Mouse (Mus musculus): ENCODE measurements around the gene Pa2g4. TPM values are rescaled to one million over a fixed set of nuclear protein-coding genes. Genes with fewer than 3 reads are reported as not detected.

Pa2g4 gene
- total and polyA plus RNA-seq, 3 experiments: 232 to 663 (median 298) TPM

GRCm38 (mm10) chr10:128588136-128588535 lies 22.3 kb upstream of the Pa2g4 start:
- Histone ChIP-seq H3K27ac (ENCODE audit: control insufficient read depth, low read depth, low read length) (no peak overlapping the region), H3K9ac (ENCODE audit: control insufficient read depth, low read depth, low read length, poor library complexity, severe bottlenecking) (no peak overlapping the region), H3K4me1 (ENCODE audit: control insufficient read depth in 1 of 2, insufficient read depth in 2 of 2, low read length in 2 of 2) (peaks cover 12 to 23% of the 10 kb centered on the region in 2 experiments), H3K27me3 (ENCODE audit: control insufficient read depth in 1 of 2, insufficient read depth in 2 of 2, low read length in 2 of 2) (peaks cover 2 to 6% of the 10 kb centered on the region in 2 experiments), H3K79me2 (ENCODE audit: control insufficient read depth, insufficient read depth, low read length, poor library complexity) (no peaks in the 10 kb centered on the region), H3K36me3 (ENCODE audit: control insufficient read depth in 1 of 2, insufficient read depth in 2 of 2, low read length in 2 of 2) (peaks cover 0 to 18% of the 10 kb centered on the region in 2 experiments; a peak in 2 of 4 replicates), H3K9me3 (replicated peaks; ENCODE audit: insufficient read depth, low read length) (no peaks in the 10 kb centered on the region), H3K4me3 (ENCODE audit: control insufficient read depth in 1 of 2, insufficient read depth in 1 of 2, low read depth in 2 of 2, low read length in 2 of 2) (no peak overlapping the region)
- DNase-seq (ENCODE audit: low read depth, low spot score): no peak
- no peak for TF ChIP-seq CHD2 (IDR thresholded peaks at IDR 0.05; ENCODE audit: low read length)
- no peak for TF ChIP-seq NELFE (IDR thresholded peaks at IDR 0.05; ENCODE audit: low read depth, low read length)
- no peak for TF ChIP-seq USF2 (IDR thresholded peaks at IDR 0.05; ENCODE audit: borderline replicate concordance in 1 of 2, insufficient read depth in 1 of 2, low read depth in 1 of 2, low read length in 2 of 2)
- no peak for TF ChIP-seq CHD1 (IDR thresholded peaks at IDR 0.05; ENCODE audit: low read depth, low read length)
- TF ChIP-seq USF1 (IDR thresholded peaks at IDR 0.05; ENCODE audit: low read depth, low read length): no peak

GRCm38 (mm10) chr10:128587697-128588096 lies 21.9 kb upstream of the Pa2g4 start:
- Histone ChIP-seq H3K9me3 (replicated peaks; ENCODE audit: insufficient read depth, low read length) (no peaks in the 10 kb centered on the region), H3K27ac (ENCODE audit: control insufficient read depth, low read depth, low read length) (no peak overlapping the region), H3K9ac (ENCODE audit: control insufficient read depth, low read depth, low read length, poor library complexity, severe bottlenecking) (no peak overlapping the region), H3K79me2 (ENCODE audit: control insufficient read depth, insufficient read depth, low read length, poor library complexity) (no peaks in the 10 kb centered on the region), H3K4me1 (ENCODE audit: control insufficient read depth in 1 of 2, insufficient read depth in 2 of 2, low read length in 2 of 2) (peaks cover 12 to 23% of the 10 kb centered on the region in 2 experiments), H3K27me3 (ENCODE audit: control insufficient read depth in 1 of 2, insufficient read depth in 2 of 2, low read length in 2 of 2) (peaks cover 2 to 6% of the 10 kb centered on the region in 2 experiments), H3K4me3 (ENCODE audit: control insufficient read depth in 1 of 2, insufficient read depth in 1 of 2, low read depth in 2 of 2, low read length in 2 of 2) (no peak overlapping the region), H3K36me3 (ENCODE audit: control insufficient read depth in 1 of 2, insufficient read depth in 2 of 2, low read length in 2 of 2) (peaks cover 0 to 18% of the 10 kb centered on the region in 2 experiments; a peak in 2 of 4 replicates)
- DNase-seq (ENCODE audit: low read depth, low spot score): no peak
- TF ChIP-seq ZKSCAN1 (IDR thresholded peaks at IDR 0.05; ENCODE audit: low read depth, low read length): no peak
- TF ChIP-seq SIN3A (IDR thresholded peaks at IDR 0.05; ENCODE audit: low read length): no peak
- no peak for TF ChIP-seq MAFK (IDR thresholded peaks at IDR 0.05; ENCODE audit: borderline replicate concordance, low read depth, low read length)
- TF ChIP-seq EP300 (IDR thresholded peaks at IDR 0.05; ENCODE audit: low read depth in 1 of 2, low read length in 2 of 2): no peak

GRCm38 (mm10) chr10:128587120-128587519 lies 21.3 kb upstream of the Pa2g4 start:
- no peak overlapping the region for H3K4me3 ChIP-seq (ENCODE audit: control insufficient read depth in 1 of 2, insufficient read depth in 1 of 2, low read depth in 2 of 2, low read length in 2 of 2)
- H3K79me2 ChIP-seq (ENCODE audit: control insufficient read depth, insufficient read depth, low read length, poor library complexity): no peaks in the 10 kb centered on the region
- peaks cover 2 to 6% of the 10 kb centered on the region in 2 experiments for H3K27me3 ChIP-seq (ENCODE audit: control insufficient read depth in 1 of 2, insufficient read depth in 2 of 2, low read length in 2 of 2)
- H3K9me3 ChIP-seq (replicated peaks; ENCODE audit: insufficient read depth, low read length): no peaks in the 10 kb centered on the region
- peaks cover 0 to 16% of the 10 kb centered on the region in 2 experiments; a peak in 2 of 4 replicates for H3K36me3 ChIP-seq (ENCODE audit: control insufficient read depth in 1 of 2, insufficient read depth in 2 of 2, low read length in 2 of 2)
- peaks cover 8 to 17% of the 10 kb centered on the region in 2 experiments for H3K4me1 ChIP-seq (ENCODE audit: control insufficient read depth in 1 of 2, insufficient read depth in 2 of 2, low read length in 2 of 2)
- TF ChIP-seq CTCF (IDR thresholded peaks at IDR 0.05 in 2 of 3, conservative IDR thresholded peaks at IDR 0.05 in 1 of 3; ENCODE audit: control insufficient read depth in 1 of 3, insufficient read depth in 1 of 3, low read depth in 2 of 3, low read length in 3 of 3, poor library complexity in 1 of 3, severe bottlenecking in 1 of 3) (no peak), ZNF384 (IDR thresholded peaks at IDR 0.05; ENCODE audit: low read depth, low read length) (no peak), MYB (IDR thresholded peaks at IDR 0.05; ENCODE audit: low read depth, low read length) (no peak), GATA1 (IDR thresholded peaks at IDR 0.05; ENCODE audit: low read depth, low read length) (no peak), POLR2AphosphoS5 (IDR thresholded peaks at IDR 0.05; ENCODE audit: borderline replicate concordance, low read depth, low read length) (no peak), TBP (IDR thresholded peaks at IDR 0.05; ENCODE audit: low read depth, low read length) (no peak), MEF2A (IDR thresholded peaks at IDR 0.05; ENCODE audit: extremely low read depth, insufficient replicate concordance, low read depth, low read length, poor library complexity, severe bottlenecking) (no peak), ETS1 (IDR thresholded peaks at IDR 0.05; ENCODE audit: low read depth, low read length) (no peak), NRF1 (IDR thresholded peaks at IDR 0.05; ENCODE audit: insufficient read depth, low read depth, low read length, poor library complexity, severe bottlenecking) (no peak), E2F4 (IDR thresholded peaks at IDR 0.05; ENCODE audit: borderline replicate concordance, low read depth, low read length) (no peak), UBTF (IDR thresholded peaks at IDR 0.05; ENCODE audit: borderline replicate concordance, insufficient read depth, low read depth, low read length) (no peak), USF2 (IDR thresholded peaks at IDR 0.05; ENCODE audit: borderline replicate concordance in 1 of 2, insufficient read depth in 1 of 2, low read depth in 1 of 2, low read length in 2 of 2) (no peak)
- H3K9ac ChIP-seq (ENCODE audit: control insufficient read depth, low read depth, low read length, poor library complexity, severe bottlenecking): no peak overlapping the region
- no peak overlapping the region for H3K27ac ChIP-seq (ENCODE audit: control insufficient read depth, low read depth, low read length)
- DNase-seq (ENCODE audit: low read depth, low spot score): no peak
